Mouse (Mus musculus): ENCODE measurements around the gene Spsb4. TPM values are rescaled to one million over a fixed set of nuclear protein-coding genes. Genes with fewer than 3 reads are reported as not detected.

Gene Spsb4
- total RNA-seq, 2 experiments from 2014 or later = 5.6 to 10.5 TPM

- intact Hi-C loops (cut with DNase I) = no loop called here
- no peak for DNase-seq (ENCODE audit: low spot score)
Measured at GRCm38 (mm10) chr9:96982351-96982750, 36.3 kb downstream of the Spsb4 start.

GRCm38 (mm10) chr9:96981836-96982235 lies 36.8 kb downstream of the Spsb4 start:
- no peak for DNase-seq (ENCODE audit: low spot score)
- intact Hi-C loops (cut with DNase I) = no loop called here

- intact Hi-C loops (cut with DNase I) = no loop called here
- no peak for DNase-seq (ENCODE audit: low spot score)
Measured at GRCm38 (mm10) chr9:96981121-96981520, 37.5 kb downstream of the Spsb4 start.

GRCm38 (mm10) chr9:96980037-96980997 lies 38.3 kb downstream of the Spsb4 start:
- DNase-seq (ENCODE audit: low spot score) = no peak
- intact Hi-C loops (cut with DNase I) = no loop called here

- DNase-seq (ENCODE audit: low spot score) = no peak
- intact Hi-C loops (cut with DNase I) = no loop called here
Measured at GRCm38 (mm10) chr9:96979417-96980030, 39.1 kb downstream of the Spsb4 start.

- no peak for DNase-seq (ENCODE audit: low spot score)
- intact Hi-C loops (cut with DNase I) = no loop called here
Measured at GRCm38 (mm10) chr9:96978147-96978782, 40.4 kb downstream of the Spsb4 start.

GRCm38 (mm10) chr9:96977287-96978145 lies 41.1 kb downstream of the Spsb4 start:
- DNase-seq (ENCODE audit: low spot score) = no peak
- intact Hi-C loops (cut with DNase I) = no loop called here

- no peak for DNase-seq (ENCODE audit: low spot score)
- intact Hi-C loops (cut with DNase I) = no loop called here
Measured at GRCm38 (mm10) chr9:96973091-96973490, 45.6 kb downstream of the Spsb4 start.

GRCm38 (mm10) chr9:96971625-96972404 lies 46.8 kb downstream of the Spsb4 start:
- intact Hi-C loops (cut with DNase I) = no loop called here
- peak; percentile 68 for DNase-seq (ENCODE audit: low spot score)

GRCm38 (mm10) chr9:96967516-96967915 lies 51.1 kb downstream of the Spsb4 start:
- intact Hi-C loops (cut with DNase I) = no loop called here
- no peak for DNase-seq (ENCODE audit: low spot score)

GRCm38 (mm10) chr9:96966465-96966864 lies 52.2 kb downstream of the Spsb4 start:
- DNase-seq (ENCODE audit: low spot score) = no peak
- intact Hi-C loops (cut with DNase I) = no loop called here

GRCm38 (mm10) chr9:96963443-96964215 lies 55.0 kb downstream of the Spsb4 start:
- intact Hi-C loops (cut with DNase I) = loop anchor here (2.0 kb wide), 1 partner anchor 197 kb away; no protein-coding TSS in a partner anchor
- DNase-seq (ENCODE audit: low spot score) = no peak

GRCm38 (mm10) chr9:96962714-96963113 lies 55.9 kb downstream of the Spsb4 start:
- intact Hi-C loops (cut with DNase I) = loop anchor here (2.0 kb wide), 1 partner anchor 198 kb away; no protein-coding TSS in a partner anchor
- DNase-seq (ENCODE audit: low spot score) = no peak

- DNase-seq (ENCODE audit: low spot score) = no peak
- intact Hi-C loops (cut with DNase I) = loop anchor here (1.0 to 2.0 kb wide), 4 partner anchors 45 to 199 kb away; partner anchors contain the start of gene Spsb4
Measured at GRCm38 (mm10) chr9:96961986-96962701, 56.5 kb downstream of the Spsb4 start.

GRCm38 (mm10) chr9:96961006-96961405 lies 57.6 kb downstream of the Spsb4 start:
- no peak for DNase-seq (ENCODE audit: low spot score)
- intact Hi-C loops (cut with DNase I) = loop anchor here (1.0 to 2.0 kb wide), 3 partner anchors 44 to 107 kb away; partner anchors contain the start of gene Spsb4

GRCm38 (mm10) chr9:96960241-96960640 lies 58.4 kb downstream of the Spsb4 start:
- intact Hi-C loops (cut with DNase I) = loop anchor here (2.0 kb wide), 2 partner anchors 43 to 59 kb away; partner anchors contain the start of gene Spsb4

GRCm38 (mm10) chr9:96959469-96959868 lies 59.2 kb downstream of the Spsb4 start:
- intact Hi-C loops (cut with DNase I) = no loop called here

More at GRCm38 (mm10) chr9:96960241-96960640, 58.4 kb downstream of the Spsb4 start:
- DNase-seq (ENCODE audit: low spot score) = no peak

More at GRCm38 (mm10) chr9:96959469-96959868, 59.2 kb downstream of the Spsb4 start:
- DNase-seq (ENCODE audit: low spot score) = no peak

Data from heart, postnatal 25 days (tissue).